Mouse (Mus musculus) C2C12 (cell line): ENCODE results near the gene Ptprn2.

Experiments used
- CTCF ChIP-seq: IDR thresholded peaks from one replicate; pipeline ENCODE4 v1.5.1; 2011; ENCODE audit not compliant: control insufficient read depth, insufficient read depth, insufficient read length
- MAX ChIP-seq: IDR thresholded peaks from one replicate; pipeline ENCODE4 v1.6.1; 2011; ENCODE audit warnings: mild to moderate bottlenecking, control low read depth
- MYOD1 ChIP-seq: IDR thresholded peaks from one replicate; pipeline ENCODE4 v1.6.1; 2011; ENCODE audit warnings: low read depth; ENCODE audit not compliant: control insufficient read depth, insufficient read length
- USF1 ChIP-seq: IDR thresholded peaks from one replicate; pipeline ENCODE4 v1.6.1; 2011; ENCODE audit warnings: low read depth, mild to moderate bottlenecking, control low read depth, moderate library complexity

- TF ChIP-seq MAX (no peak), CTCF (no peak), USF1 (no peak), MYOD1 (no peak)
Measured at GRCm38 (mm10) chr12:116528861-116529260, 43.3 kb downstream of the Ptprn2 start.
